Mouse (Mus musculus): ENCODE data around the gene Csf2rb. TPM values are rescaled to one million over a fixed set of nuclear protein-coding genes. Genes with fewer than 3 reads are reported as not detected.

The Csf2rb gene
- polyA plus RNA-seq, 1 experiment from 2014 or later: 5.5 TPM

GRCm38 (mm10) chr15:78377859-78378258 is 52.3 kb downstream of the Csf2rb start:
- no peak for DNase-seq (ENCODE audit: low spot score)

GRCm38 (mm10) chr15:78378556-78378955 is 53.0 kb downstream of the Csf2rb start:
- no peak for DNase-seq (ENCODE audit: low spot score)

- no peak for DNase-seq (ENCODE audit: low spot score)
Observed at GRCm38 (mm10) chr15:78380208-78380607, 54.7 kb downstream of the Csf2rb start.

GRCm38 (mm10) chr15:78380741-78381140 is 55.2 kb downstream of the Csf2rb start:
- DNase-seq (ENCODE audit: low spot score): no peak

- no peak for DNase-seq (ENCODE audit: low spot score)
Observed at GRCm38 (mm10) chr15:78382115-78382514, 56.6 kb downstream of the Csf2rb start.

- DNase-seq (ENCODE audit: low spot score): no peak
Observed at GRCm38 (mm10) chr15:78383450-78384219, 58.1 kb downstream of the Csf2rb start.

GRCm38 (mm10) chr15:78384220-78385116 is 58.9 kb downstream of the Csf2rb start:
- no peak for DNase-seq (ENCODE audit: low spot score)

- no peak for DNase-seq (ENCODE audit: low spot score)
Observed at GRCm38 (mm10) chr15:78385564-78385963, 60.0 kb downstream of the Csf2rb start.

- DNase-seq (ENCODE audit: low spot score): peak; percentile 72
Observed at GRCm38 (mm10) chr15:78390855-78391254, 65.3 kb downstream of the Csf2rb start.

- no peak for DNase-seq (ENCODE audit: low spot score)
Observed at GRCm38 (mm10) chr15:78395478-78395962, 70.0 kb downstream of the Csf2rb start, which contains the start of gene Tex33. Gene Tex33, minus strand, starts transcription at chr15:78395912.

GRCm38 (mm10) chr15:78401345-78401744 is 75.8 kb downstream of the Csf2rb start:
- no peak for DNase-seq (ENCODE audit: low spot score)

- no peak for DNase-seq (ENCODE audit: low spot score)
Observed at GRCm38 (mm10) chr15:78401921-78402320, 76.4 kb downstream of the Csf2rb start.

GRCm38 (mm10) chr15:78402423-78402822 is 76.9 kb downstream of the Csf2rb start:
- no peak for DNase-seq (ENCODE audit: low spot score)

- DNase-seq (ENCODE audit: low spot score): peak; percentile 17
Observed at GRCm38 (mm10) chr15:78403301-78403741, 77.8 kb downstream of the Csf2rb start.

Small RNA genes within 50 kb of the gene (microRNA-seq; reads per million reads assigned to microRNA genes)
- gene Mir7676-1 (ENCODE audit: borderline number of aligned reads): not detected
- not detected for gene Mir7676-2 (ENCODE audit: borderline number of aligned reads)

Other genes with a start within 250 kb of the Csf2rb start
- gene Cacng2, start 205.7 kb upstream of the Csf2rb start, polyA plus RNA-seq (2015; fragmentation: Nextera tagmentation; extraction: Ambion mirVana): not detected in 2 replicates
- 85.2 and 87.5 TPM in 2 replicates for gene Ift27, start 151.6 kb upstream of the Csf2rb start, polyA plus RNA-seq (2015; fragmentation: Nextera tagmentation; extraction: Ambion mirVana)
- 1.1 and 1.4 TPM in 2 replicates for gene Pvalb, start 119.4 kb upstream of the Csf2rb start, polyA plus RNA-seq (2015; fragmentation: Nextera tagmentation; extraction: Ambion mirVana)
- gene Ncf4, start 81.0 kb upstream of the Csf2rb start, polyA plus RNA-seq (2015; fragmentation: Nextera tagmentation; extraction: Ambion mirVana): 18.5 and 19.8 TPM in 2 replicates
- gene Csf2rb2, start 20.0 kb upstream of the Csf2rb start, polyA plus RNA-seq (2015; fragmentation: Nextera tagmentation; extraction: Ambion mirVana): 1.2 and 1.3 TPM in 2 replicates
- gene Tex33, start 70.2 kb downstream of the Csf2rb start, polyA plus RNA-seq (2015; fragmentation: Nextera tagmentation; extraction: Ambion mirVana): 0.39 and 0.55 TPM in 2 replicates
- gene Tst, start 80.2 kb downstream of the Csf2rb start, polyA plus RNA-seq (2015; fragmentation: Nextera tagmentation; extraction: Ambion mirVana): 60.0 and 68.3 TPM in 2 replicates
- 3.0 and 4.1 TPM in 2 replicates for gene Mpst, start 80.7 kb downstream of the Csf2rb start, polyA plus RNA-seq (2015; fragmentation: Nextera tagmentation; extraction: Ambion mirVana)
- gene Kctd17, start 102.8 kb downstream of the Csf2rb start, polyA plus RNA-seq (2015; fragmentation: Nextera tagmentation; extraction: Ambion mirVana): 8.1 and 10.1 TPM in 2 replicates
- 0.12 and 0.39 TPM in 2 replicates for gene Tmprss6, start 142.9 kb downstream of the Csf2rb start, polyA plus RNA-seq (2015; fragmentation: Nextera tagmentation; extraction: Ambion mirVana)
- 10.3 and 12.2 TPM in 2 replicates for gene Il2rb, start 169.5 kb downstream of the Csf2rb start, polyA plus RNA-seq (2015; fragmentation: Nextera tagmentation; extraction: Ambion mirVana)
- 6.5 and 9.1 TPM in 2 replicates for gene C1qtnf6, start 205.7 kb downstream of the Csf2rb start, polyA plus RNA-seq (2015; fragmentation: Nextera tagmentation; extraction: Ambion mirVana)
- 0.03 and 0.05 TPM in 2 replicates for gene Sstr3, start 218.9 kb downstream of the Csf2rb start, polyA plus RNA-seq (2015; fragmentation: Nextera tagmentation; extraction: Ambion mirVana)
- 662 and 779 TPM in 2 replicates for gene Rac2, start 247.0 kb downstream of the Csf2rb start, polyA plus RNA-seq (2015; fragmentation: Nextera tagmentation; extraction: Ambion mirVana)

Data from thymus, postnatal 0 days (tissue).